Mouse (Mus musculus): ENCODE measurements at regions not wholly inside any gene's neighbourhood (a gene's known extent, or its start where the extent isn't known, plus 50 kb on each side); places are given as distances from the start of the nearest gene placed in this dataset.

DNA sequence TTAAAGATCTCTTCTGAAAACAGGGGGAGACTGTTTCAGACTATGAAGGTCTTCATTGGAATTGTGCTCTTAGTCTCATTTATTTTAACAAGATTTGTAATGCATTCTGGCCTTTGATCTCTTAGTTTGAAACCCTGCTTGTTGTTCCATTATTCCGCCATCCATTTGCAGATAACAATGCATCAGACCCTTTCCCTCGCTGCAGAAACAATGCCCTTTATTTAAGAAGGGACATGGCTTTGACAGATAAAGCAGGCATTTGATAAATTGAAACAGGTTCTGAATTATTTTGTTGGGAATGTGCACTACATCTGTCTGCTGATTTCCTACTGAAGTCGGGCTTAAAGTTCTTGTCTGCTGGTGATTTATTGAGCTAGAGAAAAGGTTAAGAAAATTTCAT is 476.2 kb upstream of the Klhl1 start:
- no peak for TF ChIP-seq GATA1 (IDR thresholded peaks at IDR 0.05; ENCODE audit: low read length)

DNA sequence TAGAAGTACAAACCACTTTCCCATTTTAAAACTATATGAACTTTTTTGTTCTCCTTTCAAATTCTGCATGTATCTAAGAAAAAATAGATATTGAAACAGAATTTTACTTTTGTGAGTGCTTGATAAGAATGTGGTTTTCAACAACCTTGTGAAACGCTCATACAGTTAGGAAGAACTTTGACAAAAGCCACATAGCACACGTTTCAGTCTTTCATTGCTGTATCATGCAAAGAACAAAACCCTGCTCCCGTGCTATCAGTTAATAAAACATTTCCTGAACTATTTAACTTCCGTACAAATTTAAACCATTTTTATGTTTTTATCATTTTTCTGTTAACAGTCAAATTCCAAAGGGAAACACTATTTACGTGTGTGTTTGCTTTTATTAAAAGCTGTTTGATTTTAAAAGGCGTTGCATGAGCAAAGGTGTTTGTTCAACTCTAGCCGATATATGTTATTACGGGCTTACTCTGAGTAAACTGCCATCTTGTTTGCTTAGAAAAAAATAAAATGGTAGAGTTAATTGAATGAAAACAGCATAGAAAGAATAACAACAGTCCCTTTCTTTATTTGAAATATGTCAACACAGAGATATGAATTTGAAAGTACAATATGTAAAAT is 471.8 kb upstream of the Klhl1 start:
- TF ChIP-seq GATA1 (IDR thresholded peaks at IDR 0.05; ENCODE audit: low read length): peak; percentile 70

DNA sequence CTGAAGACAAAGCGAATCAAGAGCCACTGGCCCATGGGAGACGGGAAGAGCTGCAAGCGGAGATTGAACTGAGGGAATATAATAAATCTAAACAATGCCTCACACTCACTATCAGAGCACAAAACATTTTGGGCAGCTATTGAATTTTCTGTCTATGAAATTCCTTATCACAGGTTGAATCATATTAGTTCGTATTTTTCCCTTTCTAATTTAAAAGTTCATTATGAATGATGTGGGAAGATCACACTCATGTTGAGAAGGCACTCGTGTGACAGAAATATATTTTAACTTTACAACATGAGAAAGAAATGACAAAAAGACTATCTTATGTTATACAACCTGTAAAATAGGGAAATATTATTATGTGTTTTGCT is 444.2 kb upstream of the Klhl1 start:
- TF ChIP-seq GATA1 (IDR thresholded peaks at IDR 0.05; ENCODE audit: low read length): no peak

DNA sequence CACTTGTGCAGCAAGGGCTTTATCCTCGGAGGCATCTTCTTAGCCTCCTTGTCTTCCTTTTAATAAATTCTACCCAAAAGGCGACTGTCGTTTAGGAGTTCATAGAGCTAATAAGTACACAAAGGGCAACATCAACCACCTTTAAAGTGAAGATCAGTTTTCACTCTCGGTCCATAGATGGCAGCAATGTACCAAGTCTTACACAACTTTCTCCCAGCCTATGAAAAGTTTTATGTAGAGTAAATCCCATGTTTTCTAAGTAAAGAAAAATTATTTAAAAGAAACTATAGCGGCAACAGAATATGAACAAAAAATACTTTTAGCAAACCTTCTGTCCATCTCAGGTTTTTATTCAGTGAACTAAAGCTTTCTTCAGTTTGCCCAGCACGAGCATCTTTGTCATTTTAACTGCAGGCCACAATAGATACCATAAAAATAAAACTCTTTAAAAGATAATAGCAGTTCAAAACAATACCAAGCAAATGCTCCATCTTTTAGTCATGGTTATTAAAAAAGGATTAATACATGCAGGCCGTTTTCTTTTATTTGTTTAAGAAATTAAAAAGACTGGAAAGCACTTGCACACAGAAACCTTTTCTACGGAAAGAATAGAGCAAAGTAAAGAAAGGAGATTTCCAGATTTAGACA is 443.6 kb upstream of the Klhl1 start:
- no peak for TF ChIP-seq GATA1 (IDR thresholded peaks at IDR 0.05; ENCODE audit: low read length)

DNA sequence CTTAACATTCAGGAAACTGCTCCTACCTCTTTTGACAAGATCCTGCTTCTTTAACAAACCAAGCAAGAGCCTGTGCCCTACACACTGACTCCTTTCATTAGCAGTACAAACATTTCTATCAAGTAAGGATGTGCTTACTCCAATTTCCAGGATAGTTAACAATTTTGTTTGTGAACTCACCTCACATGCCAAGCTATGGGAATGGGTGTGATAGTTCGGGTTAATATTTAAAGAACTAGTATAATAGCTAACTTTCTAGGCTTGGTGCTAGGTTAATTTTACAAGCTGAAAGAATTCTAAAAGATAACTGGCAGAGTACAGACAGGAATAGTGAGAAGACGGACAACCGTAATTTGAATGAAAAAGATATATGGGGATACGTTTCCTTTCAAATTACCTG is 437.2 kb upstream of the Klhl1 start:
- no peak for TF ChIP-seq GATA1 (IDR thresholded peaks at IDR 0.05; ENCODE audit: low read length)

DNA sequence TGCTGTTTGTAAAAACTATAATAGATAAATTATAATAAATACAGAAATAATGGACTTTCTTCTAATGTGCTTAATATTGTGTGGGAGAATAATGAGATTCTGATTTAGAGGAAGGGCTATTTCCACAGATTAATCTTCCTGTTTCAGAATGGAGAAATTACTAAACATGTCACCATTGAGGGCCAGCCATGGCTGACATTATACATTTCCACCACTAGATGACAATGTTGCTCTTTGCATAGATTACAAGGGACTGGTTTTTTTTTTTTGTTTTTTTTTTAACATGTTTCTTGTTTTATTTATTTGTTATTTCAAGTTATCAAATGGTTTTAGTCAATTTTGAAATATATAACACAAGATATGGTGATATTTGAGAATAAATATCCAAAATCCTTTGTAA is 435.6 kb upstream of the Klhl1 start:
- TF ChIP-seq GATA1 (IDR thresholded peaks at IDR 0.05; ENCODE audit: low read length): no peak

DNA sequence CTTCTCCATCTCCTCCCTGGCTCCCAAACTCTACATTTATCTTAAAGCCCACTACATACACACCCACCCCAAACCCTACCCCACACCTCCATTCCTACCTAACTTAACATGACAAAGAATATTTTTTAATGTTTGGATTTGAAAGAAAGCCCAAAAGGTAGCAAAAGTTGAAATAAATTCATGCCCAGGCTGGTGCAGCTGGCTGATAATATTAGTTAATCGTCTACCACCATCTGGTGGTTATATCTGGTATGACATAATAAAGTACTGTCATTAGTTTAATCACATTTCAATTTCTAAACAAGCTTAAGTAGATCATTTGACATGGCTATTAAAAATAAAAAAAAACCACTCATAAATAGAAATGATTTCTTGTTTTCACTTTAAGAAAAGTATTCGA is 389.8 kb upstream of the Klhl1 start:
- TF ChIP-seq GATA1 (IDR thresholded peaks at IDR 0.05; ENCODE audit: low read length): no peak

DNA sequence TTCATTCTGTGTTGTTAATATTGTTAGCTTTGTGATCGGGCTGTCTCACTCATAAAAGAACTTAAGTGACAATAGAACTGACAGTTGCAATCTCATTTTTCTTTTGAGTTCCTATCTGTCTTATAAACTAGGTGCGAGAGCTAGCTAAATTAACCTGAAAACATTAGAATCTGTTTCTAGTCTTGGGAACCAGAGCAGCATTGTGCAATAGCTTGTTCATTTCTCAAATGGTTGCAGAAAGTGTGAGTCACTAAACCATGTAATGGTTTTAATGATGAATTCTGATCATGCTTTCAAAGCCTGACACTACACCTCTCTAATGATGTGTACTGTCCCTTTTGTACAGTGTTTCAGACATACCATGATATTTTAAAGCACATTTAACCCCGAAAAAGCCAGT is 360.8 kb upstream of the Klhl1 start:
- no peak for TF ChIP-seq GATA1 (IDR thresholded peaks at IDR 0.05; ENCODE audit: low read length)

DNA sequence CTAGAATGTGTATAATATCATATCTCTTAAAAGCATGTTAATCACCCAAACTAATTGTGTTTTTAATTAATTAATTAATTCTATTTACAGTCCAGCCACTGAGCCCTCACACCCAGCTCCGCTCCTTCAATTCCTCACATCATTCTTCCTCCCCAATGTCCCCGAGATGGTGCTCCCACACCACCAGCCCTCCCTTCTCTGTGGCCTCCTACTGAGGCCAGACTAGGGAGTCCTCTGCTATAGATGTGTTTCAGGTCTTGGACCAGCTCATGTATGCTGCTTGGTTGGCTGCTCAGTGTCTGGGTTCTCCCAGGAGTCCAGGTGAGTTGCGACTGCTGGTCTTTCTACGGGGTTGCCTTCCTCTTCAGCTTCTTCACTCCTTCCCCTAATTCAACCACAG is 353.1 kb upstream of the Klhl1 start:
- no peak for TF ChIP-seq GATA1 (IDR thresholded peaks at IDR 0.05; ENCODE audit: low read length)

DNA sequence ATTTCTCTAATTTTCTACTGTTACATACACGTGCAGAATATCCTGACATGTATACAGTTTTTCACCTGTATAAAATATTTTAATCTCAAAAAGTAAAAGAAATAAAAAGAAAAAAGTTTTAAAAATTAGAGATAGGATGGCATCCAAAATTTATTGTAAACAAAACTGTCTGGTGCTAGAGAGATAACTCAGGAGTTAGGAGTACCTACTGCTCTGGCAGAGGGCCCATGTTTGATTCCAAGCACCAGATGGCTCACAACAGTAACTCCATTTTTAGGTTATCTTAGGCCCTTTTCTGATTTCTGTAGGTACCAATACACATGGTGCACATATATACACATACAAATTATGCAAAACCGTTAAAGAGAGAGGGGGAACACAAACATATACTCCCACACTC is 320.0 kb upstream of the Klhl1 start:
- no peak for TF ChIP-seq GATA1 (IDR thresholded peaks at IDR 0.05; ENCODE audit: low read length)

DNA sequence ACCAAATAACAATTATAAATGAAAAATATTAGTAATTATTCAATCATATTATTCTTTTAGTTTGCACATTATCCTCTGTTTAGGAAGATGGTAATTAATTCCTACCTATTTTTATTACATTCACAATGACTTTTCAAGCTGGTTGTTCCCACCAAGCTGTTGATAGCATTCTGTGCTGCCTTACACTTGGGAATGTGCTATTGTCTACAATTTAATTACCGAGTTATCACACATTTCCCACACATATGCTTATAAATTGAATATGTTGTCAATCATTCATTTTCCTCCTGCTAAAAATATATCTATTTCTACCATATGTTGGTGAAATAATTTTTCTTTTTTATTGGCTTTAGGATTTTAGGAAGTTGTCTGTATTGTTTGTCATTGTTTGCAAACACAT is 306.2 kb upstream of the Klhl1 start:
- no peak for TF ChIP-seq GATA1 (IDR thresholded peaks at IDR 0.05; ENCODE audit: low read length)

DNA sequence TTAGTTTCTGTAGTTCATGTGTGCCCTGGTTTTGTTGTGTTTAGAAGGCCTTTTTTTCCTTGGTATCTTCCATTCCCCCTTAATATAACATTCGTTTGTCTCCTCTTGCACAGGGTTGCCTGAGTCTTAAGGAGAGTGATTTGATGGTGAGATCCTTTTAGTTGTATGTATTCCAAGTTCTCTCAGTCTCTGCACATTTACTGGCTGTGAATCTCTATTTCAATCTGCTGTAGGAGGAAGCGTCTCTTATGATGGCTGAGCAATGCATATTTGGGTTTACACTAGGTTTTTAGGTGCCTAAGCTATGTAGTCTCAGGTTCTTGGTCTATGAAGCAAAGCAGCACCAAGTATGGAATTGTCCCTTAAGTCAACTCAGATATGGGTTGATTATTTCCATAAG is 296.8 kb upstream of the Klhl1 start:
- TF ChIP-seq GATA1 (IDR thresholded peaks at IDR 0.05; ENCODE audit: low read length): no peak

DNA sequence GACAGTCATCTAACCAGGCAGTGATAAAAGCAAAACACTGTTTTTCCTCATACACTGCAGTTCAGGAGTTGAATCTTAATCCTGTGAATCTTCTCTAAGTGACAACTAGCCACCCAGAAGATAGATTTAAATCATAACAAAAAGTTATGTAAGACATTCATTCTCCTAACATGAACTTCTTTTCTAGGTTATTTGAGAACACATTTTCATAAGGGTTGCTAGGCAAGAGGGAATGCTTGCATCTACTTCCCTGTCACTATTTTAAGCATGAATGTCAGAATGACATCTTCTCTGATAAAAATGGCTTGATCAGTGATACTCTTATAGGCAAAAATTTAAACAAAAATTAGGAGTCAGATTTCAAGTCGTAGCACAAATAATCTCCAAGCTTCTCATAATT is 286.4 kb upstream of the Klhl1 start:
- TF ChIP-seq GATA1 (IDR thresholded peaks at IDR 0.05; ENCODE audit: low read length): no peak

DNA sequence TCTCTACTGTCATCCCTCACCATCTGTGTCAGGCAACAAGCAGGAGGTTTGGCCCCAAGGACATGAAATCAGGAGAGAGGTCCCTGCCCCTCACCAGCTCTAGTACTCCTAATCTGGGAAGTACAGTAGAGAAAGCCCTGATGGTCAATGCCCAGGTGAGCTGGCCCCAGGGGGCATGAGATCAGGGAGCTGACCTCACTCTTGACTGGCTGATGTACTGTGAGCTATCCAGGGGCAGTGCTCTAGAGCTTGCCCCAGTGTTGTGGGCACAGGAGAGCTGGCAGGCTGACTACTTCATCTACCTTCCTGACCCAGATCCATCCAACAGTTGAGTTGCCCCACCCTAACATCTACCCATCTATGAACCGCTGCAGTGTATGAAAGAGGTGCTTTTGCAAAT is 275.9 kb upstream of the Klhl1 start:
- no peak for TF ChIP-seq GATA1 (IDR thresholded peaks at IDR 0.05; ENCODE audit: low read length)

DNA sequence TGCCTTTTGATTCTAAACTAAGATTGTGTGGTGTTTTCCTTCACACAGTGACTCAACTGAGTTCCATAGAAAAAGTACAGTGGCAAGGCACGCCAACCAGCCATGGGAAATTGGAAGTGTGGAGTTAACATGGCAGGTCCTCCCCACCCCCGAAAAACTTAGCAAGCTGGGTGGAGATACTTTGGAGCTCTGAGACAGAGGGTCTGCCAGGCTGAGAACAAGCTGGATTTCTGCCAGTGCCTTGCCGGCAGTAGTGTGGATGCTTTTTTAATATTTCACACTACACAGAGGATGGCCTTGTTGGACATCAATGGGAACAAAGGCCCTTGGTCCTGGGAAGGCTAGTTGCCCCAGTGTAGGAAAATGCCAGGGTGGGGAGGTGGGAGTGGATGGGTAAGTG is 269.0 kb upstream of the Klhl1 start:
- no peak for TF ChIP-seq GATA1 (IDR thresholded peaks at IDR 0.05; ENCODE audit: low read length)

DNA sequence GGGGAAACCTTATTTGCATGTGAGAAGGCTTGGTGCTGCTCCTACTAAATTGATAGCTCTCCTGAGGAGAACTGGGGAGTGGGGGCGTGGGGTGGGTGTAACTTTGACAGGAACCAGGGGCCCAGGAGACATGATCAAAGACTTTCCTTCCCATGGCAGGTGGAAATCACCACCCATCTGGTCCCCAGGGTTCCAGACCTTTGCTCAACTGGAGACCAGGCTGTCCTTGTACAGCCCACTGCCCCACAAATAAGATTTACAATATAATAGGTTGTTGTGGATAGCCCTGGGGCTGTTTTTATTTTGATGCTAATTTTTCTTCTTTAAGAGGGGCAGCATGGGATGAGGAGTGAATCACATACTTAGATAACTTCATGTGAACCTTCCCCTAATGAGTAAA is 268.4 kb upstream of the Klhl1 start:
- TF ChIP-seq GATA1 (IDR thresholded peaks at IDR 0.05; ENCODE audit: low read length): no peak

DNA sequence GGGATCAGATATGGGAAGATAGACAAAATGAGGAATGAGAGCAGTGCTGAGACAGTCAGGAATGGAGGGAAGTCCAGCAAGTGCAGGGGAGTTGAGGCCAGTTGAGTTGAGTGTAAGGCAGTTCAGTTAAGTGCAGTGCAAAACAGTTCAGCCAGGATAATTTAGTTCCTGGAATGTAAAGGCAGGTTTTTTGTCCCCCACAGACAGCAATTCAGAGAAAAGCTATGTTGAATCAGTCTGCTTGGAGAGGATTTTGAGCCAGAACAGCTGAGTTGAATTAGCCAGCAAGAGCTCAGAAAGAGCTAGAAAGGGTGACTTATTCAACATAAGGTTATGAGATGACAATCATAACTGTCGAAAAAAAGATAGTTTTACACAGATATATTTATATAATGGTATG is 256.9 kb upstream of the Klhl1 start:
- TF ChIP-seq GATA1 (IDR thresholded peaks at IDR 0.05; ENCODE audit: low read length): no peak

DNA sequence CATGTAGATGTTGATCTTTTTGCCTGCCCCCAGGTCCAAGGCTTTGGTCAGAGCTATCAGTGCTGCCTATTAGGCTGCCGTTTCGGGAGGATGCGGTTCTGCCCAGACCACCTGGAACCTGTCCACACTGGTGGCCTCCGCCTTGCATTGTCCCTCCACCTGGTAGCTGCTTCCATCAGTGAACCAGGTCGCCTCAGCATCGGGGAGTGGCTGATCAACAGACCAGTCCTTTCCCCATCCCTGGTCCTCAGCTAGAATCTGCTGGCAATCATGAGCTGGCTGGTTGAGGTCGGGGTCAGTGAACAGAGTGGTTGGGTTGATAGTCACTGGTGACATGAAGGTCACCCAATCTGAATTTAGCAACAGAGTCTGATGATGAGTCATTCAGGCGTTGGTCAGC is 241.7 kb upstream of the Klhl1 start:
- no peak for TF ChIP-seq GATA1 (IDR thresholded peaks at IDR 0.05; ENCODE audit: low read length)
